8 mouse cellular contexts compared by ENCODE assay signal in genomic region chr10:100629762-100630438, GRCm38 (mm10). TPM values are rescaled to one million over a fixed set of nuclear protein-coding genes. Genes with fewer than 3 reads are reported as not detected.
A peak's percentile ranks its signal among the peaks of the same experiment; 100 is the strongest.
DNase-seq lines count a peak whose midpoint lies in the region; ATAC-seq lines count a peak whose summit lies in the region.

No protein-coding gene starts in this region.

- H3K36me3 ChIP-seq in intestine, embryonic 15.5 days = no peaks in the 10 kb centered on the region
- H3K36me3 ChIP-seq in limb, embryonic 10.5 days = no peaks in the 10 kb centered on the region
- H3K36me3 ChIP-seq in midbrain, embryonic 12.5 days = no peaks in the 10 kb centered on the region
- H3K36me3 ChIP-seq in splenic B cell, adult 2 months (ENCODE audit: control insufficient read depth, insufficient read depth, low read length, poor library complexity, severe bottlenecking) = no peaks in the 10 kb centered on the region

- H3K4me3 ChIP-seq in intestine, embryonic 15.5 days (replicated peaks) = 0 out of 2 replicates have a peak overlapping the region, but pooled peaks have one; percentile 10
- no peak overlapping the region for H3K4me3 ChIP-seq in limb, embryonic 10.5 days
- no peak overlapping the region for H3K4me3 ChIP-seq in midbrain, embryonic 12.5 days

- H3K4me1 ChIP-seq in intestine, embryonic 15.5 days (replicated peaks) = no peaks in the 10 kb centered on the region
- H3K4me1 ChIP-seq in limb, embryonic 10.5 days = no peaks in the 10 kb centered on the region
- H3K4me1 ChIP-seq in midbrain, embryonic 12.5 days = no peaks in the 10 kb centered on the region

- no peaks in the 10 kb centered on the region for H3K9me3 ChIP-seq in intestine, embryonic 15.5 days
- H3K9me3 ChIP-seq in limb, embryonic 10.5 days (replicated peaks) = no peaks in the 10 kb centered on the region
- H3K9me3 ChIP-seq in midbrain, embryonic 12.5 days = no peaks in the 10 kb centered on the region

- 21% methylated on average over 20 of the region's 20 CpGs for WGBS in intestine, embryonic 15.5 days
- WGBS in limb, embryonic 10.5 days = 34% methylated on average over 20 of the region's 20 CpGs
- WGBS in midbrain, embryonic 12.5 days = 26% methylated on average over 20 of the region's 20 CpGs

- peak overlapping the region; percentile 41 for H3K4me2 ChIP-seq in intestine, embryonic 15.5 days (replicated peaks)
- H3K4me2 ChIP-seq in midbrain, embryonic 12.5 days (replicated peaks) = peak overlapping the region; percentile 21

- no peak overlapping the region for H3K9ac ChIP-seq in intestine, embryonic 15.5 days
- no peak overlapping the region for H3K9ac ChIP-seq in midbrain, embryonic 12.5 days (replicated peaks)

- DNase-seq in urinary bladder, postnatal 14 days (ENCODE audit: low spot score) = peak; percentile 21
- DNase-seq in urinary bladder, adult 18-20 months (ENCODE audit: low spot score in 2 of 2) = no peak
- peak; percentile 45 for DNase-seq in cerebellum, adult 9-11 months
- peak; percentile 14 to 84 for DNase-seq in frontal cortex, adult 2 months (ENCODE audit: extremely low spot score in 1 of 2, low spot score in 1 of 2)
- DNase-seq in limb, embryonic 10.5 days (ENCODE audit: low spot score) = peak; percentile 63
- peak; percentile 67 for DNase-seq in splenic B cell, adult 2 months (ENCODE audit: low read depth, low spot score)

- H3K27me3 ChIP-seq in intestine, embryonic 15.5 days (replicated peaks) = no peaks in the 10 kb centered on the region
- H3K27me3 ChIP-seq in limb, embryonic 10.5 days (ENCODE audit: low read depth, poor library complexity, severe bottlenecking) = no peaks in the 10 kb centered on the region
- H3K27me3 ChIP-seq in midbrain, embryonic 12.5 days = no peaks in the 10 kb centered on the region
- H3K27me3 ChIP-seq in splenic B cell, adult 2 months (ENCODE audit: control insufficient read depth, insufficient read depth, low read length, poor library complexity, severe bottlenecking) = no peaks in the 10 kb centered on the region

- no peak overlapping the region for H3K27ac ChIP-seq in intestine, embryonic 15.5 days
- H3K27ac ChIP-seq in limb, embryonic 10.5 days = no peak overlapping the region
- no peak overlapping the region for H3K27ac ChIP-seq in midbrain, embryonic 12.5 days (replicated peaks)

- no peak for ATAC-seq in intestine, embryonic 15.5 days
- peak; percentile 70 for ATAC-seq in midbrain, embryonic 12.5 days (ENCODE audit: low FRiP score, low read depth)

RNA-seq across cellular contexts. Expression of gene 1700017N19Rik, which starts 39.6 kb away (rescaled TPM):
- not detected in 2 replicates for polyA plus RNA-seq in frontal cortex, adult 2 months (2012; rRNA removed)
- not detected in 2 replicates for polyA plus RNA-seq in intestine, embryonic 15.5 days (2015; fragmentation: Nextera tagmentation; extraction: Ambion mirVana)
- not detected in 2 replicates for polyA plus RNA-seq in limb, embryonic 10.5 days (2016; fragmentation: Nextera tagmentation; extraction: Ambion mirVana)
- polyA plus RNA-seq in midbrain, embryonic 12.5 days (2016; fragmentation: Nextera tagmentation; extraction: Ambion mirVana) = not detected in 2 replicates

RNA-seq across cellular contexts. Expression of gene 4930430F08Rik, which starts 39.7 kb away (rescaled TPM):
- 22.6 and 22.8 TPM in 2 replicates for polyA plus RNA-seq in frontal cortex, adult 2 months (2012; rRNA removed)
- 6.4 and 6.8 TPM in 2 replicates for polyA plus RNA-seq in intestine, embryonic 15.5 days (2015; fragmentation: Nextera tagmentation; extraction: Ambion mirVana)
- polyA plus RNA-seq in limb, embryonic 10.5 days (2016; fragmentation: Nextera tagmentation; extraction: Ambion mirVana) = 7.1 and 7.7 TPM in 2 replicates
- polyA plus RNA-seq in midbrain, embryonic 12.5 days (2016; fragmentation: Nextera tagmentation; extraction: Ambion mirVana) = 10.5 and 12.7 TPM in 2 replicates

Comparison
In these comparisons a context has a peak if more than half of its experiments do, and no peak if none do; other contexts are left out.
1. DNase-seq: peak in urinary bladder, postnatal 14 days (single experiment), cerebellum, adult 9-11 months (single experiment), frontal cortex, adult 2 months (2 of 2), limb, embryonic 10.5 days (single experiment) and splenic B cell, adult 2 months (single experiment); none in urinary bladder, adult 18-20 months (0 of 2).